Mouse (Mus musculus) thymus, postnatal 25 days (tissue): Measurements from ENCODE around the gene Gpr35.
A peak's percentile ranks its signal among the peaks of the same experiment; 100 is the strongest.

ENCODE experiments used
- DNase-seq: peaks from one replicate; pipeline ENCODE4 v3.0.0; 2022

Gpr35 gene

DNA sequence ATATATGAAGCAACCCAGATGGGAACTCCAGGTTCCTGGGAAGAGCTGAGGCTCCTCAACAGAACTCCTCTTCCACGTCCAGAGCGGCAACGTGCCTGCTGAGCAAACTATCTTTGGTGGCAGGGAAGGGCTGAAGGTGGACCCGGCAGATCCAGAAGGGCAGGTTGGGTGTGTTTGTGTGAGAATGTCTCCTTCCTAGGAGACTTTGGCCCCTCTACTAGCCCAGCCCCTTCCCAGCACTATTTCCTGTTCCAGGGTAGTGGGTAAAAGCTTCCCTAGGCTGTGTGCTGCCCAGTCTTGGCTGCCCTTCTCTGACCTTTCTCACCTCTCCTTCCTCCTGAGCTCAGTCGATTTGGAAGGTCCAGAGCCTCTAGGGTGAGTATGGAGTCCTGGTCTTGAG is at the start of gene Gpr35:
TSS of gene Gpr35 (plus strand) at position 259 of the 400 bp plus-strand sequence.
- no peak for DNase-seq

DNA sequence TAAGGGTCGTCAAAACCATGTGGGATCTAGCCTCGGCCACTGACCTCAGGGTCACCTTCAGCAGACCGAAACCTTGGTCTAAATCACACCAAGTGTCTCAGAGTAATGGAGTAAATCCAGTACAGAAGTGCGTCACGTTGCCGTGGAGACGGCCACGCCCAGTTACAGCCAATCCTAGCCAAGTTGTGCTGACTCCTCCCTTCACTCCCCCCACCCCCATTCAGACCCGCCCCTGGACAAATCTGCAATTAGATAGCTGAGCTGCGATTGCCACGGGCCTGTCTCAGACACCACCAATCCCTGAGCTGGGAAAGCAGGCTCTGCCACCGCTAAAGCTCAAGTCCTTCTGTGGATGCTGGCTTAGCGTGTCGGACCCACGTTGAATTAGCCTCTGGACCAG is 47.9 kb upstream of the Gpr35 start, which contains the start of gene Ankmy1:
TSS of gene Ankmy1 (minus strand) at position 121 of the 400 bp plus-strand sequence.
- no peak for DNase-seq

DNA sequence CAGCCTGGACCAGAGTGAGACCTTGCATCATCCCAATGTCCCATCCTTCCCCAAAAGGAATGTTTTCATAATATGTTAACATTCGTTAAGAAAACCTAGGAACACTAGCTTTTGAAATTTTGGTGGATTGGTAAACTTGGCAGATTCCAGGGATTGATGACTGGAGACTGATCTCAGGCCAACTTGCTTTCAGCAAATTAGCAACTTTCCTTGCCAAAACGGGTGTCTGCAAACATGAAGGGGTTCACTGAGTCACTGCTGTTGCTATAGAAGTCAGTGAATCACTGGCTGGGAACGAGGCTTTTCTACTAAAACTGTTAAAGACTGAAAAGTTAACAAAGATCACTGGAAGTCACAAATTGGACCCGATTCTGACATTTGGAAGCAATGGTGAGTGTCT is 47.0 kb upstream of the Gpr35 start:
- DNase-seq, result no peak

DNA sequence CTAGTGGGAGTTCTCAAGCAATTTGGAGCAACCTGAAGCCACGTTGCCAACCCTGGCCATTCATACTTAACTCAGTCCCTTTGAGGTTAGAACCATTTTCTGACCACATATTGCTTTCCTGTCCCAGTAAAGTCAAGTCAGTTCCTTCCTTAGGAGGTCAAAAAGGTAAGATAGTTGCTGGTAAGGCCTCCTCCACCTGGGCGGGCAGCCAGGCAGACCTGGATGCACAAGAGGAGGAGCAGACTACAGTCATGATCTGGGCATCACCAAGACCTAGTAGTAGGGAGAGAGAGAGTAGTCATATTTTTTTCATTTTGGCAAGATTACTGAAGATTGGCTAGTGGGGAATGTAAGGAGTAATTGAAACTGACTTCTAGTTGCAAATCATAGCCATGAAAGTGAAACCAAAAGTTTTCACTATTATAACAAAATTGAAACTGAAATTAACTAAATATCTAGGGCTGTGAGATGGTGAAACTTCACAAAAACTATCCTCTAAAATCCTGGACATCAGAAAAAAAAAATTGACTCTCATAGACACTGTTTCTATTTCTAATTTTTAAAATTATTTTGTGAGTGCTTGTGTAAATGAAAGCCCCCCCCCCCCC is 44.9 kb upstream of the Gpr35 start:
- no peak for DNase-seq

DNA sequence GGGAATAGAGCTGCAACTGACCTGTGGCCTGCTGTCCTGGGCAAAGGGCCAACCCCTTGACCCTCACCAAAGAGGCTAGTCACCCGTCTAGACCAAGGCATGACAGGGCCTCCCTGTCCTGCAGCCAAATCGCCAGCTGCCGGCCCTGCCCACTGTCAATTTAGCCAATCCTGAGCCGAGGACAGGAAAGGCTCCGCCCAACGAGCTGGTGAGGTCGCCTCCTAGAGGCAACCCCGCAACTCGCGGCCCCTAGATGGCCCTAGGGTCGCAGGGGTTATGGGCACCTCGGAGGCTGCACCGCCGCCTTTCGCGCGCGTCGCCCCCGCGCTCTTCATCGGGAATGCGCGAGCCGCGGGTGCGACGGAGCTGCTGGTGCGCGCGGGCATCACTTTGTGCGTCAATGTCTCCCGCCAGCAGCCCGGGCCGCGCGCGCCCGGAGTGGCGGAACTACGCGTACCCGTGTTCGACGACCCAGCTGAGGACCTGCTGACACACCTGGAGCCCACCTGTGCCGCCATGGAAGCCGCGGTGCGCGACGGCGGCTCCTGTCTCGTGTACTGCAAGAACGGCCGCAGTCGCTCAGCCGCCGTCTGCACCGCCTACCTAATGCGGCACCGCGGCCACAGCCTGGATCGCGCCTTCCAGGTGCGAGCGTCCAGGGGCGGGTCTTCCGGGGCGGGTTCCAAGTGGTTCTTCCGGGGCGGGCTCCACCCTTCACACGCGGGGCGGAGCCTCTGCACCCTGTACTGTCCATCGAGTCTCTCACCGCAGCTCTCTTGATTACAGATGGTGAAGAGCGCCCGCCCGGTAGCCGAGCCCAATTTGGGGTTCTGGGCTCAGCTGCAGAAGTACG is 43.7 kb upstream of the Gpr35 start, which contains the start of gene Dusp28:
TSS of gene Dusp28 (plus strand) at position 203 of the 853 bp plus-strand sequence.
- peak; percentile 82 for DNase-seq

DNA sequence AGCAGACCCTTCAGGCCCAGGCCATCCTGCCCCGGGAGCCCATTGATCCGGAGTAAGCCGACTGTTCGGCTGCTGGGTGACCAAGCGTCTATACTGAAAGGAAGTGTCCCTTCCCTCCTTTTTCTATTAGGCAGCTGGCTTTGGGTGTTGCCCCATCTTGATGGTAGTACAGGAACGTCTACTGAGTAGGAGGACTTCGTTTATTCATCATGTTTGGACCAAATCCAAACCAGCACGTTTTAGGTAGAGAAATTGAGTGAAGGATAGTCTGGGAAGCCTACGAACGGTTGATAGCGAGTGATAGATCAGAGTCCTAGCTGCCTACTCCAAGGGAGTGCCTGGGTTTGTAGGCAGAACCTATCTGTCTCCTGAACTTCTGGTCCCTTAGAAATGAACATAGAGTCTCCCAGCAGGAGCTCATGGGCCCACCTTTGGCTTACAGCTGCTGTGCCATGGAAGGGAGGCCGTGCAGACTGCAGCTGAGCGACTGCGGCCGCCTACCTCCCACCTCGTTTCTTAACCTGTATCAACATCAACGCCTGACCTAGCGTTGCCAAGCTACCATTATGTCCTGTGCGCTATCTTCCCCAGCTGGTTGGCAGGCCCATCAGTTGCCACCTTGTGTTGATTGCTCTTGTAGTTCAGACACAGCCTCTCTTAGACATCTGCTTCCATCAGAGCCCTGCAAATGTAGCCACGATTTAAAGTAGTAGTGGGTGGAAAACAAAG is 42.9 kb upstream of the Gpr35 start:
- DNase-seq, result no peak

DNA sequence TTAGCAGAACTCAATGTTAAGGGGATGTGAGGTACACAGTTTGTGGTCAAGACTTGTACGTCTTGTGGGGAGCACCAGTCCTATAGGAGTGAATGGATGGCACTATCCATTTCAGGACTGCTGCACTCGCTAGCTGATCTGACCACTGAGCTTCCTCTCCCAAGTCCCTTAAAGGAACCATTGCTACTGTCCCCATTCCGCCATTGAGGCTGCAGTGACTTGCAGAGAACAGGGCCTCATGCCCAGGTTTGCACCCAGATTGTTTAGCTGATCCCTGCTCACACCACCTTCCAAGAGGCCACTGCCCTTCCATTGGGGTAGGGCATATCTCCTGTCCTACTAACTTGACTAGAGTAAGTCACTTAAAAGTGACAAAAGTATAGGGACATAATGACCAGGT is 42.0 kb upstream of the Gpr35 start:
- DNase-seq, result no peak

DNA sequence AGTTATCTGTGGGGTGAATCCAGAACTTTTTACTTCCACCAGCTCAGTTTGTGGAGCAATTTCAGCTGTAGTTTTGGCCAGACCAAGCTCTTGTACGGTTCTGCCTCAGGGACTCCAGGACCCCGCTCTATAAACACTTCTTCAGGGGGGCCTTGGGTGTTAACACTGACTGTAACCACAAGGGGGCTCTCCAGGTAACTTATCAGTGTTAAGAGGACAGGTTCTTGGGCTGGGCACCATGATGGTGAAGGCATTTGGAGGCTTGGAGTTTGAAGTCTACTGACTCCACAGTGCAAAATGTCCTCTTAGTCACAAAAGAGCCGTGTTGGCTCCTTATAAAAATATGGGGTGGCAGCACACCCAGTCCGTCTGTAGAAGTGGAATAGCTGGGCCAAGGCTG is 41.6 kb upstream of the Gpr35 start:
- peak; percentile 50 for DNase-seq

DNA sequence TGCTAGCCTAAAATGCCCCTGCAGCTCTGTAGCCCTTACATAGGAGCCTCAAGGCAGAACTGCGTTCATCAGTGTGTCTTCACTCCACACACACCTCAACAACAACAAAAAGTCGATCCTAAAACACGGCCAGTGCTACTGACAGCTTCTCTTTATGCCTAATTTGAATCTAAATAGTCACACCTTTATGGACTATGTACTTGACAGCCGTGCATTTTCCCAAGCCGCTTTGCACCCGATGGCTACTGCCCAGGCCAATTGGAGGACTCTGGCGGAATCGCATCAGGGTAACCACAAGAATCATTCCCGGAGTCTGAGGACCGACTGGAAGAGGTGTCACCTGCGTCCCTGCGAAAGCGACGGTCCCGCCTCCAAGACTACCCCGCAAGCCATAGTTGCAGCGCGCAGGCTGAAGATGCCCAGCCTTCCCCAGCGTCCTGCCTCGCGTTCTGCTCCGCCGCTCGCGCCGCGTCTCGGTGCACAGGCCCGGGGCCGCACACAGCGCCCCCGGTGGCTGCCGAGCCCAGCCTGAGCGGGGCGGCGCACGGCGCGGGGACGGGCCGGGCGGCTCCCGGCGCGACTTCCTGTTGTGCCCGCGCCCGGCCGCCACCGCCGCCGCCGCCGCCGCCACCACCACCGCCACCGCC is 40.3 kb upstream of the Gpr35 start, which contains the start of gene Rnpepl1:
TSS of gene Rnpepl1 (plus strand) at position 545 of the 647 bp plus-strand sequence.
- DNase-seq, result peak; percentile 86

DNA sequence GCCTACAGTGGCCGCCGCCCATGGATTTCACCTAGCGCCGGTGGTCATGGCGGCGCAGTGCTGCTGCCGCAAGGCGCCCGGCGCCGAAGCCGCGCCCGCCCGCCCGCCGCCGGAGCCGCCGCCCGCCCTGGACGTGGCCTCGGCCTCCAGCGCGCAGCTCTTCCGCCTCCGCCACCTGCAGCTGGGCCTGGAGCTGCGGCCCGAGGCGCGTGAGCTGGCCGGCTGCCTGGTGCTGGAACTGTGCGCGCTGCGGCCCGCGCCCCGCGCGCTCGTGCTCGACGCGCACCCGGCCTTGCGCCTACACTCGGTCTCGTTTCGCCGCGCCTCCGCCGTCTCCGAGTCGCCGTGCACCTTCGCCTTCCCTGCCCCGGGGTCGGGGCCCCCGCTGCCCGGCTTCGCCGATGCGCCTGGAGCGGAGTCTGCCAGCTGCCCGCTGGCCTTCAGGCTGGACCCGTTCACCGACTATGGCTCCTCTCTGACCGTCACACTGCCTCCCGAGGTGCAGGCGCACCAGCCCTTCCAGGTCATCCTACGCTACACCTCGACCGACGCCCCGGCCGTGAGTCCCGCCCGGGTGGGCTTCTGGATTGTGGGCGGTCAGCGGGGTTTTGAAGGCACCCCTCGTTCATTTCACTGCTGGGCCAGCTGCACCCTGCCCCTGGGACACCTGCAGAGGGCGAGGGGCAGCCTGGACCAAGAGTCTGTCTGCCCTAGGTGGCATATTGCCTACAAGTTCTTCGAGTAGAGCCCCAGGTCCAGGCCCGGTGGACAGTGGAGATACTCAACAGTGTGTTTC is 39.5 kb upstream of the Gpr35 start:
- peak; percentile 57 for DNase-seq

DNA sequence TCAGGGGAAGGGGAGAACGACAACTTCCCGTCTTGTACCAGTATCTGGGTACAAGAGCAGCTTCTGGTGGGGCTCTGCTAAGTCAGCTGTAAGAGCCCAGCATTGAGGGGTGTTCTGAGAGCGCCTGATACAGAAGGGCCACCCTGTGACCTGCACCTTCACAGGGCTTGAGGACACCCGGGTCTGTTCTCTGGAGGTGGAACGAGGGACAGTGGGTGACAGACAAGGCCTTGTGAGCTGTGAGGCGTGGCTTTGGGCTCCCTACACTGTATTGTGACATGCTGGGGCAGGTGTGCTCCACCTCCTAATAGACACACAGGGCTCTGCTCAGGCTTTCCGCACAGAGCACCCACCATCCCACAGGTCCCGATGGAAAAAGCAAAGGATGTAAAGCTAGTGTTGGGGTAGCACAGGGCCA is 38.9 kb upstream of the Gpr35 start:
- DNase-seq, result no peak

DNA sequence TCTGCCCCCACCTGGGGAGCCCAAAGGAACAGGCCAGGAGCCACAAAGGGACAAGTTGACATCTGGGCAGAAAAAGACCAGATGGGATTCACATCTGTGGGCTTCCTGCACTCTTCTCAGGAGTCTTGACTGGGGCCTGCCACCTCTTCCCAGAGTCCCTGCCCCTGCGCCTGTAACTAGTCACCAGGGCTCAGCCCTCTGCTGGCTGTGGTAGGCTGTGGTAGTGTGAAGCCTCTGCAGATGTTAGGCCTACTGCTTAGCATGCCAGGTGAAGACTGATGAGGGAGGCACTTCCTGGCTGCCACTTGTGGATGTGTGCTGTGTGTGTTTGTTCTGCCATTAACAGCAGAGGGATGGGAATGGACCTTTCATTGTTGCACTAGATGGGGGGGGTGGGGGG is 38.4 kb upstream of the Gpr35 start:
- DNase-seq, result peak; percentile 48

DNA sequence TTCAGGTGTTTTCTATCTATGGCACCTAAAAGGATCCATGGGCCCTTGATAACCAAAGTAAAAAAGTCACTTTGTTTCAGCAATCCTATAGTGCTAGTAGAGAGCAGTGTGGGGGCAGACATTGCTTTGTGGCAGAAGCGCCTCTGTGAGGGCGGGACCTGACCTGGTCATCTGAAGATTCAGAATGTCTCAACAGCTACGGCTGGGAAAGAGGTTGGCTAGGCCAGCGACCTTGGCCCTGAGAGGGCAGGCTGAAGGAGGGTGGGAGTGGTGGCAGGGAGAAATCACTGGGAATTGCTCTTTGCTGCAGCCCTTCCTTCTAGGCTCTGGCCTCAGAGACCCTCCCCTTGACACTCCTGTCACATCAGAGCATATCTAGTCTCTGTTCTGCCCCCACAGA is 36.4 kb upstream of the Gpr35 start:
- no peak for DNase-seq

DNA sequence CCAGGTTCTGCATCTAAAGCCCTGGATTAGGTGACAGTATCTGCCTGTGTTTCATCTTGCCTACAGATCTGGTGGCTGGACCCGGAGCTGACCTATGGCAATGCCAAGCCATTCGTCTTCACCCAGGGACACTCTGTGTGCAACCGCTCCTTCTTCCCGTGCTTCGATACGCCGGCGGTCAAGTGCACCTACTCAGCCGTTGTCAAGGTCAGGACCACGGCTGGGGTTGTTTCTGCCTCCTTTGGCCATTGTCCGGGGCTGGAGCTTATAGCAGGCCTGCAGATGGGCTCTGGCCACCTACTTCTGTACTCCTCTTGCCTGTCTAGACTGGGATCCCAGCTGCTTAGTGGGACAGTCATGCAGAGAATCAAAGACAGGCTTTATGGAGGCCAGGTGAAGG is 35.7 kb upstream of the Gpr35 start:
- no peak for DNase-seq

DNA sequence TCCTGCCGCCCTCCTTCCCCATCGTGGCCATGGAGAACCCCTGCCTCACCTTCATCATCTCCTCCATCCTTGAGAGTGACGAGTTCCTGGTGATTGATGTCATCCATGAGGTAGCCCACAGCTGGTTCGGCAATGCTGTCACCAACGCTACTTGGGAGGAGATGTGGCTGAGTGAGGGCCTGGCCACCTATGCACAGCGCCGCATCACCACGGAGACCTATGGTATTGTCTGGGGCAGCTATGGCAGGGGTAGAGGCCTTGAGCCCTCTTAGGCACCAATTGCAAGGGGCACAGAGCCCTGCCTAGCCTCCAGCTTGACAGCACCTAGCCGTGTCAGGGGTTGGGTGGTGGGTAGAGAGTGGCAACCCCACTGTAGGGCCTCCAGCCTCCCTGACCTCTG is 33.9 kb upstream of the Gpr35 start:
- no peak for DNase-seq

DNA sequence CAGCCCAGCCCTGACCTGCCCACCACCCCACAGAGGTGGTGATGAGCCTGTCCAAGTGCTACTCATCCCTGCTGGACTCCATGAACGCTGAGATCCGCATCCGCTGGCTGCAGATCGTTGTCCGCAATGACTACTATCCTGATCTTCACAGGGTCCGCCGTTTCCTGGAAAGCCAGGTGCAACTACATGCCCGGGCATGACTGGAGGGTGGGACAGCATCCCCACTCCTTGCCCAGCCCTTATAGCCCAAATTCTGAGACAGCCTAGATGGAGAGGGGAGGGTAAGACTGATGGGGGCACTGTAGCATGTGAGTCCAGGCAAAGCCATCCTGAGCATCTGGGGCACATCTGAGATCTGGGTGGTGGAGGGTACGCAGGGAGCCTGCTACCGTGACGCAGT is 31.5 kb upstream of the Gpr35 start:
- no peak for DNase-seq

DNA sequence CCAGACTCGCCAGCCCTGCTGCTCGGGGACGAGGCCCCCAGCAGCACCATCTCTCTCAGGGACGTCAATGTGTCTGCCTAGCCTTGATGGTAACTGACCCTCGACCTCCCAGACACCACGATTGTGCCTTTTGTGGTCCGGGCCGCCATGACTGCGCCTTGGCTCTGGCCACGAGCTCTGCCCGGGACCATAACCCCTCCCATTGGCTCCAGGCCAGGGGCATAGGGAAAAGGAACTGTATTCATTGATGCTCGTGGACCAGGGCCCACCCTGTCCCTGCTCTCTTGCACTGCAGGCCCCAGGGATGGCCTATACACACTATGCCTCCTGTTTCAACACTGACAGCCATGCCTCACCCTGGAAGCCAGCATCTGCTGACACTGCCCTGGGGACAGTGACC is 30.9 kb upstream of the Gpr35 start:
- no peak for DNase-seq

DNA sequence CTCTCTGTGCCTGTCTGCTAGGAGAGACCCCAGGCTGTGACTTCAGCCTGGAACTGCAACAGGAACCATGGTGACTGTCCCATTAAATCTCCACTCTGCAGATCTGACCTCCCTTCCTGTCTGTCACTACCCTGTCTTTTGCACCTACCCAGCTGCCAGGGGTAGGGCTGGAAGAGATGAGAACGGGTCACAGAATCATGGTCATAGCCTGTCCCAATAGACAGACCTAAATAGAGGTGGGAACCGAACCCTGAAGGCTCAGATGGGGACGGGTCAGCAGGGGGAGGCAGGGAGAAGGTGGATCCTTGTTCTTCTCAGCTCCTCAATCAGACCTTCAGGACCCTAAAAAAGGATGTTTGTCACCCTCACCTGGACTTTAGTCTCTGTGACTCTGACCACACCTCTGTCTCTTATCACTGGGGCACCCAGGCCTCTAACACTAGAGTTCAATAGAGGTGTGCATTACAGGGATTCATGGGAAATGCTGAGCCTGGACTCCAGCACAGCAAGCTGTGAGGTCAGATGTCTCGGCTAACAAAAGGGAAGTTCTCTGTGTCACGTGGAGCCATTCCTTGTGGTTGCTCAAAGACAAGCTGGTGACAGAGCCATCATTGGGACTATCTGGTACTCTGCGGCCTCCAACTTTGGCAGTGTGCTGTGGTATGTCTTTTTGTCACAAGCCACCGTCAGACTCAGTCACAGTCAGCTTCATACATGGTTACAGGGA is 30.0 kb upstream of the Gpr35 start:
- no peak for DNase-seq

DNA sequence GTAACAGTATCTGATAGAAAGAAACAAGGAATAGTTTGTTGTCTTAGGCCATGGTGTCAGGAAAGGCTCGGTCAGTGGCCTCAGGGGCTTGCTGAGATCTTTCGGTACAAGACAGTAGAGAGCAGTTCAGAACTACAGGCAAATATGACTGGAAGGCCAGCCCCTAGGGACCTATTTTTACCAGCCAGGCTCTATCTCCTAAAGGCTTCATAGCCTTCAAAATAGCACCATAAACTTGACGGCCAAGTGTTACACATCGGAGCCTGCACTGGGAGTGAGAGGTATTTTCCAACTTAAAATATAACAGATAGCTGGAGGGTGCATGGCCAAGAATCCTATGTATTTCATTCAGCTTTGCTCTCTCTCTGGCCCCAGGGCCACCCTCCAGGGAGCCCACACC is 29.2 kb upstream of the Gpr35 start:
- no peak for DNase-seq

DNA sequence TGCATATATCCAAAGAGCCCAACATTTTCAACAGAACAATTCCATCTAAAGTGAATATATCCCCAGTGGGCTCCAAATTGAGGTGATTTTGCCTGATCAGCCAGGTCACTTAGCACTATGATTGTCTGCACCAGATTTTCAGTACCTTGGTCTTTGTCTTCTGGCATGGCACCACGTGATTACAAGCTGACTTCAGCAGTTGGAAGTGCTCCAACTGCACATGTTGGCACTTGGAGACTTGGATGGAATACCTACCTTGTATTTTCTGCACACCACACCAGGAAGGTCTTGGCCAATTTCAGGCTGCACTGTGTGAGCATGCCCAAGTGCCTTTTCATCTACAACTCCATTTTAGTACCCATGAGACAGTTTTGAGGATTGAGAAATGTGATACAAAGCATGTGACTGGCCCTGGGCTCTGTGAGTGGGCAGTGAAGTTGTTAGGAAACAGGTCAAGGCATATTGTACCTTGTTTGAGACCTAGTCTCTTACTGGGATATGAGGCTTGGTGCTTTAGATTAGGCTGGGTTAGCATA is 20.4 kb upstream of the Gpr35 start:
- no peak for DNase-seq

DNA sequence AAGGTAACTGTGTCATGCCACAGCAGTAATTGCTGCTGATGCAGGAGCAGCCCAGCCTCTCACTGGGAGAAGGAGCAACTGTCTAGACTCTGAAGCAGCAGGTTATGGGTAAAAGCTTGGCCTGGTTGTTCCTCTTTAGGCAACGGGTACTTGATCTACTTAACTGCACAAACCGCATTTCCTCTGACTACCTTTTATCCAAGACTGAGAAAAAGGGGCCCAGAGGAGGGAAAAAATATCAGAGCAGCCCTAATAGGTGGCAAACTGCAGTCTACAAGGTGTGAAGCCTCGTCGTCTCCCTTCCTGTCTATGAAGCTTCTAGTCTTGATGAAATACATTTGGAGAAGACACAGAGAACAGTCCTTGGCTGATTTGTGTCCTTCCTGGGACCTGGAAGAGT is 17.1 kb upstream of the Gpr35 start:
- no peak for DNase-seq
